Mouse (Mus musculus): ENCODE data around the gene Gm7534. TPM values are rescaled to one million over a fixed set of nuclear protein-coding genes. Genes with fewer than 3 reads are reported as not detected.
"Not testable (repeated sequence)": the region's sequence is repeated elsewhere in the genome, so short reads cannot be mapped to it uniquely, and the experiment has no call there.

The Gm7534 gene
- polyA plus RNA-seq, 1 experiment from 2014 or later = not detected

DNA sequence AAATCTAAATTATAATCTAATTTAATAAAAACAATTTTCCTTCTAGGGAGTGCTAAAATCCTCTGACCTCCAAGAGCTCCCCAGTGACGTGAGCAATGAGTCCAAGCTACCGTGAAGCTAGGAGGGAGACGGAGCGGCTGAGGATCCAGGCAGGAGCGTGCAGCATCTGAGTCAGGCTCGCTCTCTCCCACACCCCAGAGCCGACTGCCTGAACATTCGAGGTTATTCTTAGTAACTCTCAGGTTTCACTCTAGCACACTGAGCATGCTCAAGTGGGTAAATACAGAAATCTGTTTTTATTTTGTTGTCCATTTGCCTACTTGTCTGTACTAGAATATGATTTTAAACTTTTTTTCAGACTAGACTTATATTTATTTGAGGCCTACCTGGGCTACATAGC, 46.1 kb downstream of the Gm7534 start:
- Histone ChIP-seq H3K4me2 (replicated peaks) (no peak overlapping the region), H3K27me3 (peaks cover 7% of the 10 kb centered on the region; the same call in 1 of the 2 replicates), H3K27ac (replicated peaks) (no peak overlapping the region), H3K9me3 (no peaks in the 10 kb centered on the region), H3K9ac (replicated peaks) (no peak overlapping the region), H3K4me1 (no peaks in the 10 kb centered on the region), H3K36me3 (peaks cover 33% of the 10 kb centered on the region), H3K4me3 (no peak overlapping the region)
- no peak for ATAC-seq (ENCODE audit: low FRiP score, low read depth)
- WGBS = 76% methylated on average over 8 of the region's 8 CpGs

DNA sequence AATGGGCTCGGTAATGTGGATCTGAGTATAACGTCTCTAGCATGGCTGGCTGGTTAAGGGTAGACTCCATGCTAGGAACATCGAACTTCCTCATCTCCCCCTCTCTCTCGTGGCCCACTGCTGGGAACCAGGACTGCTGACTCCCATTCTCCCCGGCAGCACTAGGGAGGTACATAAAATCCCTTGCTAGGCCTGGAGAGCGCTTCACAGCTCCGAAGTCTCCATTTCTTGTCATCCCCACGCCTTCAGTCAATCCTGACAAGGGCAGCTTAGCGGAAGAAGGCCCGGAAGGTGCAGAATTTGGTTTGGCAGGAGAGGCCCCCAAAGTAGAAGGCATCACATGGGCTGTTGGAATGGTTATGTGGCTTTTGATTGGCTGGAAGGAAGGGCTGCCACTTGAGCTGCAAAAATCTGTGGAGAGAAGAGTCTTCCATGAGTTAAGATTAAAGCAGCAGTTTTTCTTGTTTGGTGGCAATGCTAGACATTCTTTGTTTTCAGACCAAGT, 46.8 kb downstream of the Gm7534 start:
- Histone ChIP-seq H3K27ac (replicated peaks) (no peak overlapping the region), H3K36me3 (peaks cover 40% of the 10 kb centered on the region), H3K27me3 (peaks cover 7% of the 10 kb centered on the region; the same call in 1 of the 2 replicates), H3K4me3 (no peak overlapping the region), H3K9me3 (no peaks in the 10 kb centered on the region), H3K9ac (replicated peaks) (no peak overlapping the region), H3K4me2 (replicated peaks) (no peak overlapping the region), H3K4me1 (no peaks in the 10 kb centered on the region)
- WGBS = 91% methylated on average over 10 of the region's 10 CpGs
- ATAC-seq (ENCODE audit: low FRiP score, low read depth) = no peak

- no peak overlapping the region for H3K9ac ChIP-seq (replicated peaks)
- no peaks in the 10 kb centered on the region for H3K9me3 ChIP-seq
- H3K36me3 ChIP-seq = peaks cover 44% of the 10 kb centered on the region
- no peak overlapping the region for H3K4me3 ChIP-seq
- no peak overlapping the region for H3K27ac ChIP-seq (replicated peaks)
- WGBS = 91% methylated on average over 6 of the region's 6 CpGs
- no peak overlapping the region for H3K4me2 ChIP-seq (replicated peaks)
- no peak for ATAC-seq (ENCODE audit: low FRiP score, low read depth)
- H3K4me1 ChIP-seq = no peaks in the 10 kb centered on the region
- H3K27me3 ChIP-seq = peaks cover 7% of the 10 kb centered on the region; the same call in 1 of the 2 replicates
Measured at GRCm38 (mm10) chr4:134155531-134155930, 47.3 kb downstream of the Gm7534 start.

GRCm38 (mm10) chr4:134154354-134154753, 48.5 kb downstream of the Gm7534 start:
- Histone ChIP-seq H3K9me3 (no peaks in the 10 kb centered on the region), H3K4me3 (no peak overlapping the region), H3K36me3 (peaks cover 52% of the 10 kb centered on the region), H3K9ac (replicated peaks) (no peak overlapping the region), H3K27ac (replicated peaks) (no peak overlapping the region), H3K4me2 (replicated peaks) (no peak overlapping the region), H3K4me1 (no peaks in the 10 kb centered on the region), H3K27me3 (peaks cover 7% of the 10 kb centered on the region; the same call in 1 of the 2 replicates)
- WGBS = 93% methylated on average over 3 of the region's 3 CpGs
- ATAC-seq (ENCODE audit: low FRiP score, low read depth) = no peak

- peaks cover 59% of the 10 kb centered on the region for H3K36me3 ChIP-seq
- no peak for ATAC-seq (ENCODE audit: low FRiP score, low read depth)
- 0 out of 2 replicates have a peak, but pooled peaks cover 2% of the 10 kb centered on the region for H3K27me3 ChIP-seq
- no peak overlapping the region for H3K4me3 ChIP-seq
- H3K4me1 ChIP-seq = no peaks in the 10 kb centered on the region
- WGBS = 94% methylated on average over 3 of the region's 3 CpGs
- H3K27ac ChIP-seq (replicated peaks) = no peak overlapping the region
- H3K9me3 ChIP-seq = no peaks in the 10 kb centered on the region
- no peak overlapping the region for H3K4me2 ChIP-seq (replicated peaks)
- no peak overlapping the region for H3K9ac ChIP-seq (replicated peaks)
Measured at GRCm38 (mm10) chr4:134153656-134154055, 49.1 kb downstream of the Gm7534 start.

DNA sequence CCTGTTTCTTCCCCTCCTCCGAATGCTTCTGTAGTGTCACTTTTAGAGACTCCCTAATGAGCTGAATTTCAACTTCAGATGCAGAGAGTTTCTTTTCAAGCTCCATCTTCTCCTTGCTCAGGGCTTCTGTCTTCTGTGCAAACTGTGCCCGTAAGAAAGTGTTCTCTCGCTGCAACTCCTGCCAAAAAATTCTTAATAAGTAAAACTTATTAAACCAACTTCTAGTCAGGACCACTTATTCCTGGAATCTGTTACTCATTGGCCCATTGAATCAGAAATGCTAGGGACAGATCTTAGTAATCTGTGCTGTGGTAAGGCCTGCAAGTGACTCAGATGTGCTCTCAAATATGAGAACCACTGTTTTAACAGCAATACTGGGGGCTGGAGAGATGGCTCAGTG, 50.7 kb downstream of the Gm7534 start:
- Histone ChIP-seq H3K4me2 (replicated peaks) (no peak overlapping the region), H3K27ac (replicated peaks) (no peak overlapping the region), H3K9ac (replicated peaks) (no peak overlapping the region), H3K9me3 (no peaks in the 10 kb centered on the region), H3K4me3 (no peak overlapping the region), H3K27me3 (no peaks in the 10 kb centered on the region), H3K36me3 (peaks cover 75% of the 10 kb centered on the region), H3K4me1 (no peaks in the 10 kb centered on the region)
- WGBS = 89% methylated on average over 3 of the region's 3 CpGs
- ATAC-seq (ENCODE audit: low FRiP score, low read depth) = no peak

- H3K4me2 ChIP-seq (replicated peaks) = no peak overlapping the region
- H3K4me1 ChIP-seq = no peaks in the 10 kb centered on the region
- peaks cover 76% of the 10 kb centered on the region for H3K36me3 ChIP-seq
- H3K9ac ChIP-seq (replicated peaks) = no peak overlapping the region
- H3K27me3 ChIP-seq = no peaks in the 10 kb centered on the region
- 91% methylated on average over 4 of the region's 4 CpGs for WGBS
- H3K4me3 ChIP-seq = no peak overlapping the region
- no peaks in the 10 kb centered on the region for H3K9me3 ChIP-seq
- ATAC-seq (ENCODE audit: low FRiP score, low read depth) = no peak
- no peak overlapping the region for H3K27ac ChIP-seq (replicated peaks)
Measured at GRCm38 (mm10) chr4:134149389-134149788, 53.4 kb downstream of the Gm7534 start.

DNA sequence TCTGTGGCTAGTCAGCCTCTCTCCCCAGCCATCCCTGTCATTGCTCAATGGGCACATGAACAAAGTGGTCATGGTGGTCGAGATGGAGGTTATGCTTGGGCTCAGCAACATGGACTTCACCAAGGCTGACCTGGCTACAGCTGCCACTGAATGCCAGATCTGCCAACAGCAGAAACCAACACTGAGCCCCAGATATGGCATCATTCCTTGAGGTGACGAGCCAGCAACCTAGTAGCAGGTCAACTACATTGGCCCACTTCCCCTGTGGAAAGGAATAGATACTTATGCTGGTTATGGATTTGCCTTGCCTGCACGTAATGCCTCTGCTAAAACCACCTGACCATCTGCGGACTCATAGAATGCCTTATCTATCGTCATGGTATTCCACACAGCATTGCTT, 58.5 kb downstream of the Gm7534 start:
- 92% methylated on average over 5 of the region's 5 CpGs for WGBS

More for the DNA sequence above, 58.5 kb downstream of the Gm7534 start:
- H3K9ac ChIP-seq (replicated peaks); H3K9me3 ChIP-seq; H3K27me3 ChIP-seq; H3K4me3 ChIP-seq; H3K4me1 ChIP-seq; H3K4me2 ChIP-seq (replicated peaks); ATAC-seq (ENCODE audit: low FRiP score, low read depth); H3K27ac ChIP-seq (replicated peaks): not testable (repeated sequence)
- H3K36me3 ChIP-seq = peaks cover 39% of the 10 kb centered on the region

Other genes with a start within 250 kb of the Gm7534 start
- gene Hmgn2, start 234.4 kb downstream of the Gm7534 start, polyA plus RNA-seq (2016; fragmentation: Nextera tagmentation; extraction: Ambion mirVana) = 3,003 and 3,059 TPM in 2 replicates
- gene Dhdds, start 202.1 kb downstream of the Gm7534 start, polyA plus RNA-seq (2016; fragmentation: Nextera tagmentation; extraction: Ambion mirVana) = 36.8 and 43.9 TPM in 2 replicates
- gene Lin28a, start 184.2 kb downstream of the Gm7534 start, polyA plus RNA-seq (2016; fragmentation: Nextera tagmentation; extraction: Ambion mirVana) = 3.3 and 3.4 TPM in 2 replicates
- not detected in 2 replicates for gene Zfp683, start 149.2 kb downstream of the Gm7534 start, polyA plus RNA-seq (2016; fragmentation: Nextera tagmentation; extraction: Ambion mirVana)
- 1.2 and 1.7 TPM in 2 replicates for gene Crybg2, start 142.2 kb downstream of the Gm7534 start, polyA plus RNA-seq (2016; fragmentation: Nextera tagmentation; extraction: Ambion mirVana)
- 2.0 and 5.5 TPM in 2 replicates for gene Cd52, start 107.9 kb downstream of the Gm7534 start, polyA plus RNA-seq (2016; fragmentation: Nextera tagmentation; extraction: Ambion mirVana)
- gene Ubxn11, start 100.4 kb downstream of the Gm7534 start, polyA plus RNA-seq (2016; fragmentation: Nextera tagmentation; extraction: Ambion mirVana) = 6.6 and 6.7 TPM in 2 replicates
- gene Sh3bgrl3, start 74.2 kb downstream of the Gm7534 start, polyA plus RNA-seq (2016; fragmentation: Nextera tagmentation; extraction: Ambion mirVana) = 301 and 307 TPM in 2 replicates
- 26.7 and 29.8 TPM in 2 replicates for gene Cep85, start 15.9 kb downstream of the Gm7534 start, polyA plus RNA-seq (2016; fragmentation: Nextera tagmentation; extraction: Ambion mirVana)
- gene Catsper4, start 24.4 kb upstream of the Gm7534 start, polyA plus RNA-seq (2016; fragmentation: Nextera tagmentation; extraction: Ambion mirVana) = not detected in 2 replicates
- 0.26 and 0.46 TPM in 2 replicates for gene Cnksr1, start 35.4 kb upstream of the Gm7534 start, polyA plus RNA-seq (2016; fragmentation: Nextera tagmentation; extraction: Ambion mirVana)
- 0.23 and 0.76 TPM in 2 replicates for gene E130218I03Rik, start 40.7 kb upstream of the Gm7534 start, polyA plus RNA-seq (2016; fragmentation: Nextera tagmentation; extraction: Ambion mirVana)
- gene Zfp593, start 42.6 kb upstream of the Gm7534 start, polyA plus RNA-seq (2016; fragmentation: Nextera tagmentation; extraction: Ambion mirVana) = 17.7 and 19.6 TPM in 2 replicates
- not detected in 2 replicates for gene Gm30191, start 43.9 kb upstream of the Gm7534 start, polyA plus RNA-seq (2016; fragmentation: Nextera tagmentation; extraction: Ambion mirVana)
- 5.7 and 6.0 TPM in 2 replicates for gene Grrp1, start 51.1 kb upstream of the Gm7534 start, polyA plus RNA-seq (2016; fragmentation: Nextera tagmentation; extraction: Ambion mirVana)
- 32.6 and 33.3 TPM in 2 replicates for gene Pdik1l, start 84.9 kb upstream of the Gm7534 start, polyA plus RNA-seq (2016; fragmentation: Nextera tagmentation; extraction: Ambion mirVana)
- gene Trim63, start 112.1 kb upstream of the Gm7534 start, polyA plus RNA-seq (2016; fragmentation: Nextera tagmentation; extraction: Ambion mirVana) = 0.24 and 0.28 TPM in 2 replicates
- gene Slc30a2, start 140.2 kb upstream of the Gm7534 start, polyA plus RNA-seq (2016; fragmentation: Nextera tagmentation; extraction: Ambion mirVana) = 0.08 TPM in 1 of 2 replicates, not detected in the other
- gene Extl1, start 180.8 kb upstream of the Gm7534 start, polyA plus RNA-seq (2016; fragmentation: Nextera tagmentation; extraction: Ambion mirVana) = 0.37 and 0.97 TPM in 2 replicates
- 7.2 and 9.2 TPM in 2 replicates for gene Pafah2, start 193.3 kb upstream of the Gm7534 start, polyA plus RNA-seq (2016; fragmentation: Nextera tagmentation; extraction: Ambion mirVana)

All from midbrain, embryonic 12.5 days (tissue).